Mouse (Mus musculus): ENCODE data around the gene Timd2. TPM values are rescaled to one million over a fixed set of nuclear protein-coding genes. Genes with fewer than 3 reads are reported as not detected.
"Not testable (repeated sequence)": the region's sequence is repeated elsewhere in the genome, so short reads cannot be mapped to it uniquely, and the experiment has no call there.

The Timd2 gene
- polyA plus RNA-seq, 1 experiment from 2014 or later = 9.8 TPM

DNA sequence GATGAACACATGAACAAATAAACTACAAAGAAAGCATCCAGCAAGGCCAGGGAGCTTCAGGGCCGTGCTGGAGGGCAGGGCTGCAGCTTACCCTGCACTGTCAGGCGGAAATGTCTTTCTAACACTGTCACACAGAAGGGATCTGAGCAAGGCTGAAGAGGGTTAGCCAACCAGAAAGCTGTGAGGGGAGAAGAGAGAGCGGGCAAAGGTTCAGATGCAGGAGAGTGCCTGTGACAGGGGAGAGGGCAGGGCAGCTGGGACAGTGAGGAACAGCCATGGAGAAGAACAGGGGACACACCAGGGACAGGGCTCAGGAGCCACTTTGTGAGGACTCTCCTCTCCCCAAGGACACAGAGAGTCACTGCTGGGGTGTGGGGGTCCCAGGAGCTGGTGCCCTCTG is 57.2 kb downstream of the Timd2 start:
- not testable (repeated sequence) for H3K4me2 ChIP-seq; H3K4me3 ChIP-seq; H3K27ac ChIP-seq; H3K27me3 ChIP-seq (replicated peaks); H3K4me1 ChIP-seq; H3K36me3 ChIP-seq; H3K9me3 ChIP-seq (replicated peaks); H3K9ac ChIP-seq; ATAC-seq
- 51% methylated on average over 3 of the region's 3 CpGs for WGBS (ENCODE audit: insufficient replicate concordance)

- Histone ChIP-seq H3K9me3 (replicated peaks) (no peaks in the 10 kb centered on the region), H3K4me3 (no peak overlapping the region), H3K27ac (no peak overlapping the region), H3K4me1 (no peaks in the 10 kb centered on the region), H3K27me3 (replicated peaks) (no peaks in the 10 kb centered on the region), H3K36me3 (no peaks in the 10 kb centered on the region), H3K9ac (no peak overlapping the region), H3K4me2 (no peak overlapping the region)
- ATAC-seq = no peak
- WGBS (ENCODE audit: insufficient replicate concordance) = 76% methylated on average over 1 of the region's 1 CpGs
These were observed 62.0 kb downstream of the Timd2 start for GRCm38 (mm10) chr11:46644824-46645223.

DNA sequence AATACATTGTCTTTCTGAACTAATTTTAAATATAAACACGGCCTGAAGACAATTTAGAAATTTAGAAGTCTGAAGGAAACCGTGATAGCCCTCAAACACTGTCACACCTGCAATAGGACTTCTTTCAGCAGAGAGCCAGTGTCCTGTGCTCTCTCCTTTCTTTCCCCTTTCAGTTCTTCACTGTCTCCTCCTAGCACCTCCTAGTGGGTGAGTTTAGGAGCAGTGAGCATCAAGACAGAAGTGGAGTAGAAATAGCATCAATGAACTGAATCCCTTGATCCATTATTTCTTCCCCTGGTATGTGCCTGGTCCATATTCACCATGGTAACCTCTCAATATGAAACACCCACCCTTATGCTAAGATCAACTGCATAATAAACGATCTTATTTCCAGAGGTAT is 70.3 kb downstream of the Timd2 start:
- WGBS (ENCODE audit: insufficient replicate concordance) = 46% methylated on average over 3 of the region's 3 CpGs
- Histone ChIP-seq H3K36me3 (no peaks in the 10 kb centered on the region), H3K27ac (no peak overlapping the region), H3K27me3 (replicated peaks) (no peaks in the 10 kb centered on the region), H3K4me2 (no peak overlapping the region), H3K4me1 (no peaks in the 10 kb centered on the region), H3K9ac (no peak overlapping the region), H3K9me3 (replicated peaks) (no peaks in the 10 kb centered on the region), H3K4me3 (no peak overlapping the region)
- ATAC-seq = no peak

DNA sequence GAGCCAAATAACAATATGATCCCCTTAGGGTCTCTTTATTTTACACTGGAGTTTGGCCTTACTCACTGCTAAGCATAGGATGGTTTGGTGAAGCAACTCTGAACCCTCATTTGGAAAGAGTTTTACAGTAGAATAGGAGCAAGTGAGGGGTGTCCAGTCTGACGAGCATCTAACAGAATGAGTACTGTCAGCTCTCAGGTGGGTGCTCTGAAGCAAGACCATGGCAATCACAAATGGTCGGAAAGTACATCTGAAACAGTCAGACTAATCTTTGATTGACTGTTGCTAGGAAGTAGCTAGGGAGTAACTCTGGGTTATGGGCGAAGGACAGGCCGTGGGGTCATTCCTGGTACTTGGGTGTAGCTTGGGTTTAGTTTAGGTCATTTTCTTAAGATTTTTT is 71.3 kb downstream of the Timd2 start:
- H3K4me2 ChIP-seq; H3K4me3 ChIP-seq; H3K9ac ChIP-seq; H3K4me1 ChIP-seq; H3K9me3 ChIP-seq (replicated peaks); H3K27me3 ChIP-seq (replicated peaks); H3K36me3 ChIP-seq; H3K27ac ChIP-seq; ATAC-seq: not testable (repeated sequence)
- WGBS (ENCODE audit: insufficient replicate concordance) = 58% methylated on average over 4 of the region's 4 CpGs

DNA sequence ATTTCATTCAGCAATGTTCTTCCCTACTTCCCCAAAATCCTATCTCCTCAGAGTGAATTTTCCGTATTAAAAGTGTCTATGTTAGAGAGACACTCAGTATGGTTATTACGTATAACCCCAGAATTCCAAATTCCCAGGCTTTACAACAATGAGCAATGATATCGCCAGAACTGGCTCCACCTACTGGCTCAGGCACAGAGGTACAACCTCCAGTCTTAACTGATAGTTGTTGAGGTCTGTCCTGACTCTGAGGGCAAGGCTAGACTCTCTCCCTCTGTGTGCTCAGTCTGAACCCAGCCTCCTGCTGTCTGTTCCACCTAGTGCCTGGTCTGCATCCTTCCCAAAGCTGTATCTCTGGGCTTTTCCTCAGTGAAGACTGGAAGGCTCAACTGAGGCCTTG is 75.2 kb downstream of the Timd2 start:
- Histone ChIP-seq H3K36me3 (no peaks in the 10 kb centered on the region), H3K9ac (no peak overlapping the region), H3K27ac (no peak overlapping the region), H3K4me2 (no peak overlapping the region), H3K4me1 (no peaks in the 10 kb centered on the region), H3K4me3 (no peak overlapping the region), H3K27me3 (replicated peaks) (no peaks in the 10 kb centered on the region), H3K9me3 (replicated peaks) (no peaks in the 10 kb centered on the region)
- 18% methylated on average over 3 of the region's 3 CpGs for WGBS (ENCODE audit: insufficient replicate concordance)
- ATAC-seq = no peak

DNA sequence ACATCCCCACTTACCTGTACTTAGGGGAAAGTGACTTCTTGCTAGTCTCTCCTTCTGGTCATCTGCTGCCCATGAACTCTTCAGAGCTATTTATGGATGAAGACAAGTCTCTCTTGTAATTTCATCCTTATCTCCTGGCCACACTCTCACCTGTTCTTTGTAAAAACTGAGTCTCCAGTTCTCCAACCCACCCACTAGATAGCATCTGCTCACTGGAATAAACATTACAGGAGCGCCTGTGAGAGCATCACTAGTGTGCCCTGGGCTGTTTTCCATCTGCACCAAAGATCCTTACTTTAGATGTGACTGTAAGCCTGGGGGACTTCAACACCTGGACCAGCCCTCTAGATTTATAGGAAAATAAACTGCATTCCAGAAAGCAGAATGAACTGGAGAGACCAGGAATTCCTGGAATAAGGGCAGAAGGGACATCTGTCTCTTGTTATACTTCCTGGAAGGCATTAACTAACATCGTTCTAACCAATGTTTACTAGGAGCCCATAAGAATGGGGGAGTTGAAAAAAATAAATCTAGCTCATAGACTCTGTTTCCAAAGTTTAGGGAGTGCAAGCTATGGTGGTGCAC is 77.6 kb downstream of the Timd2 start, which contains the start of gene Dppa1:
TSS of gene Dppa1 (minus strand) at position 51 of the 585 bp plus-strand sequence.
- 46% methylated on average over 2 of the region's 2 CpGs for WGBS (ENCODE audit: insufficient replicate concordance)
- Histone ChIP-seq H3K9me3 (replicated peaks) (no peaks in the 10 kb centered on the region), H3K4me3 (no peak within 1 kb of the TSS), H3K36me3 (no peaks in the 10 kb centered on the region), H3K27me3 (replicated peaks) (no peaks in the 10 kb centered on the region), H3K9ac (no peak within 1 kb of the TSS), H3K4me1 (no peaks in the 10 kb centered on the region), H3K4me2 (no peak within 1 kb of the TSS), H3K27ac (no peak within 1 kb of the TSS)
- no peak for ATAC-seq

DNA sequence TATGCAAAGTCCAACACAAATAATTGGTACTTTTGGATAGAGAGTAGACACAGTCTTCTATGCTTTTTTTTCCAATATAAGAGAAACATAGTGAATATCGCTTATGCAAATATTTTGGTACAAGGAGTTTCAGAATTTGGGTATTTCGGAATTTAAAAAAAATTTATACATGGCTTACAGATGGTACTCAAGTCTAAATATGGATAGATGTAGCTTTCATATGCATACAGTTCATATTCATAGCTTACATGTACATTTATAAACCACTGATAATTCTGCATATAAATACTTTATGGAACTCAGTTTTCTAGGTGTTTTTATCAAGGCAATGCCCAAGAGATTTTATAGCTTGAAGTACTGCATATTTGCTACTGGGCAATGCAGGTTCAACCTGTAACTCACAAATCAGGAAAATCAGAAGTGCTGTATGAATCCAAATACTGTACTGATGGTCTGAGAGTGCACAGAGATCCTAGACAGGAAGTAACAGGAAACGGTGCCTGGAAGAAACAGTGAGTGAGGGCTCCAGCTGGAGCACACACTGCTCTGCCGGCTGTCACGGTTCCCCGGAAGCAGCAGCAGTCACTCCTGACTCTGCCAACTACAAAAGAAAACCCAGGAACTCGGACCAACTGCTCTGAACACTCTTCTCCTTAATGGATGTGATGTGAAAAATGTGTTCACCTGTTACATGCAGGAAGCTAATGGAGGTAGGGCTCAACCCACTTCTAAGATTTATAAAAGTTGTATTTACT is 86.3 kb downstream of the Timd2 start:
- no peak for ATAC-seq
- Histone ChIP-seq H3K9ac (no peak overlapping the region), H3K27ac (no peak overlapping the region), H3K4me3 (no peak overlapping the region), H3K27me3 (replicated peaks) (no peaks in the 10 kb centered on the region), H3K4me2 (no peak overlapping the region), H3K9me3 (replicated peaks) (no peaks in the 10 kb centered on the region), H3K36me3 (no peaks in the 10 kb centered on the region), H3K4me1 (no peaks in the 10 kb centered on the region)
- 47% methylated on average over 7 of the region's 7 CpGs for WGBS (ENCODE audit: insufficient replicate concordance)

DNA sequence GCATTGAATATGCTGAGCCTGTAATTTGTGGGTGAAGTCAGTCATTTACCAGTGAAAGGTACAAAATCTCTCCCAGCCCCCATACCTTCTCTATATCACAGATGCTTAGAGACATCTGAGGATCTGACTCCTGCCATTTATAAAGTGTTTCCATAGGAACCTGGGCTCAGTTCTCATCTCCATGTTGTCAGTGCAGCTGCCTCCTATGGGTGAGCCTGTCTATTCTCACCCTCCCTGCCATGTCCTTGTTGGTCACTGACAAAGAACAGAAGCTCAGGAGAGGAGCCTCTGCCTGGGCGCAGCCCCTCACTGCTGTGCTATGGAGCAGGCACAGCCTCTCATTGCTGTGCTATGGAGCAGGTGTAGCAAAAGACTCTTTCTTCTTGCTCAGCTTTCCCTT is 86.9 kb downstream of the Timd2 start:
- Histone ChIP-seq H3K27ac (no peak overlapping the region), H3K9me3 (replicated peaks) (no peaks in the 10 kb centered on the region), H3K4me2 (no peak overlapping the region), H3K9ac (no peak overlapping the region), H3K4me1 (no peaks in the 10 kb centered on the region), H3K4me3 (no peak overlapping the region), H3K36me3 (no peaks in the 10 kb centered on the region), H3K27me3 (replicated peaks) (no peaks in the 10 kb centered on the region)
- no peak for ATAC-seq
- 63% methylated on average over 1 of the region's 1 CpGs for WGBS (ENCODE audit: insufficient replicate concordance)

Other genes starting within 250 kb of the Timd2 start
- not detected in 2 replicates for gene Gm12169, start 182.8 kb downstream of the Timd2 start, polyA plus RNA-seq (2016; fragmentation: Nextera tagmentation; extraction: Ambion mirVana)
- not detected in 2 replicates for gene BC053393, start 135.5 kb downstream of the Timd2 start, polyA plus RNA-seq (2016; fragmentation: Nextera tagmentation; extraction: Ambion mirVana)
- gene Dppa1, start 77.8 kb downstream of the Timd2 start, polyA plus RNA-seq (2016; fragmentation: Nextera tagmentation; extraction: Ambion mirVana) = not detected in 2 replicates
- not detected in 2 replicates for gene Havcr1, start 28.0 kb upstream of the Timd2 start, polyA plus RNA-seq (2016; fragmentation: Nextera tagmentation; extraction: Ambion mirVana)
- gene Timd4, start 103.7 kb upstream of the Timd2 start, polyA plus RNA-seq (2016; fragmentation: Nextera tagmentation; extraction: Ambion mirVana) = 5.0 TPM in 2 replicates